Mouse (Mus musculus) embryonic facial prominence, embryonic 13.5 days (tissue): ENCODE data around the gene Ppip5k1. TPM values are rescaled to one million over a fixed set of nuclear protein-coding genes. Genes with fewer than 3 reads are reported as not detected.

Source experiments
- ATAC-seq: fragments of 200-750 bp; cut with Nextera tagmentation; 2 replicates; pipeline ENCODE4 v1.8.0; 2017; ENCODE audit warnings: low read depth; ENCODE audit not compliant: insufficient number of reproducible peaks, insufficient read depth, low FRiP score, low TSS enrichment
- H3K27ac ChIP-seq: fragments of 300-500 bp; sonication (generic); 2 replicates; pipeline ENCODE4 v1.5.1; 2015; ENCODE audit warnings: moderate library complexity, mild to moderate bottlenecking, inconsistent platforms
- H3K27me3 ChIP-seq: fragments of 300-500 bp; sonication (generic); 2 replicates; pipeline ENCODE4 v1.6.1; 2015; ENCODE audit warnings: mild to moderate bottlenecking, inconsistent platforms
- H3K36me3 ChIP-seq: fragments of 300-500 bp; sonication (generic); 2 replicates; pipeline ENCODE4 v1.6.1; 2015; ENCODE audit warnings: mild to moderate bottlenecking, inconsistent platforms
- H3K4me1 ChIP-seq: fragments of 300-500 bp; sonication (generic); 2 replicates; pipeline ENCODE4 v1.6.1; 2015; ENCODE audit warnings: inconsistent platforms
- H3K4me2 ChIP-seq: fragments of 300-500 bp; sonication (generic); 2 replicates; pipeline ENCODE4 v1.6.1; 2015; ENCODE audit warnings: moderate library complexity, mild to moderate bottlenecking, inconsistent platforms
- H3K4me3 ChIP-seq: fragments of 300-500 bp; sonication (generic); 2 replicates; pipeline ENCODE4 v1.5.1; 2015; ENCODE audit warnings: mild to moderate bottlenecking, inconsistent platforms
- H3K9ac ChIP-seq: fragments of 300-500 bp; sonication (generic); 2 replicates; pipeline ENCODE4 v1.6.1; 2015; ENCODE audit warnings: mild to moderate bottlenecking, inconsistent platforms
- H3K9me3 ChIP-seq: fragments of 300-500 bp; sonication (generic); 2 replicates; pipeline ENCODE4 v1.6.1; 2016; ENCODE audit warnings: inconsistent platforms
- WGBS: fragments of 180-500 bp; shearing (Covaris S2); methylation state at CpG from one replicate; pipeline ENCODE4 v1.1.7; 2015; ENCODE audit warnings: mixed read lengths; 5-methylcytosine and 5-hydroxymethylcytosine counted together
- polyA plus RNA-seq: library from polyadenylated mRNA; unstranded; fragments of >200 nt; fragmentation: Nextera tagmentation; extraction: Ambion mirVana; gene quantifications from 2 replicates; pipeline ENCODE4 v1.2.1, GENCODE M21; 2015

The Ppip5k1 gene
- polyA plus RNA-seq, 1 experiment from 2014 or later: 8.4 TPM

DNA sequence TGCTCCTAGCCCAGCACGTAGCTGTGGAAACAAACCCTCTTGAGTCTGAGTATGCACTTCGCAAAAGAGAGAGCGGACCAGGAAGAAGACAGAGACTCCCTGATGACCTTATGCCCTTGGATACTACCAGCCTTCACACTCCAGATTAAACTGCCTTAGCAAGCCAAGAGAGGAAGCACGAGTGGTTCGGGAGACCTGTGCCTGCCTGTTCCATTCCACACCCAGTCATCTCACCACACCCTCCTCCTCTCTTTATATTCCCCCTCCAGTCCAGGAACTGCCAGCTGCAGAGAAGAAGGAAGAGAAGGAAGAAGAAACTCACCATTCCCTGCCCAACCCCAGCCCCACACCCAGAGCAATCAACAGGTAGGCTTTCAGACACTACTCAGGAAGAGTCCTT lies 2.3 kb upstream of the Ppip5k1 start, which contains the start of gene Ckmt1:
Ckmt1 (plus strand) TSS at position 221 of the 400 bp plus-strand sequence.
- Histone ChIP-seq H3K4me1 (peaks cover 25% of the 10 kb centered on the region), H3K9me3 (no peaks in the 10 kb centered on the region), H3K4me2 (peak within 1 kb of the TSS; percentile 58), H3K27ac (no peak within 1 kb of the TSS), H3K9ac (0 out of 2 replicates have a peak within 1 kb of the TSS, but pooled peaks have one; percentile 33), H3K4me3 (peak within 1 kb of the TSS; percentile 37), H3K36me3 (no peaks in the 10 kb centered on the region), H3K27me3 (no peaks in the 10 kb centered on the region)
- 58% methylated on average over 5 of the region's 5 CpGs for WGBS
- ATAC-seq: no peak

DNA sequence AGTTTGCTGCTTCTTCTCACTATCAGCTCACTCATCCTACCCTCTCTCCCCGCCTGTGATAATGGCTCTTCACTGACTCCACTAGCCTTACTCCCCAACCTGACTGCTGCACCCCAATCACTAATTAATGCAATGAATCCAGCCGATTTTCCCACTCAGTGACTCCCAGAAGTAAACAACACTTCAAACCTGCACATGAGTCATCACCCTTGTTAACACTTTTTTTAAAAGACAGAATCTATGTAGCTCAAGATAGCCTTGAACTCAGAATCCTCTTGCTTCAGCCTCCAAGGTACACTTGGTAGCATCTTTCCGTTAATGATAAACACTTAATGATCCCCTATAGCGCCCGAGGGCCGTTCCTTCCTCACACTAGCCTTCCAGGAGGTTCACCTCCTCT lies 818 bp downstream of the Ppip5k1 start:
- no peak for ATAC-seq
- Histone ChIP-seq H3K36me3 (peaks cover 2% of the 10 kb centered on the region; the same call in 1 of the 2 replicates), H3K4me1 (peaks cover 25% of the 10 kb centered on the region), H3K9ac (peak overlapping the region; percentile 81), H3K4me2 (peak overlapping the region; percentile 83), H3K4me3 (peak overlapping the region; percentile 68), H3K9me3 (no peaks in the 10 kb centered on the region), H3K27ac (no peak overlapping the region), H3K27me3 (no peaks in the 10 kb centered on the region)
- 6% methylated on average over 6 of the region's 6 CpGs for WGBS

DNA sequence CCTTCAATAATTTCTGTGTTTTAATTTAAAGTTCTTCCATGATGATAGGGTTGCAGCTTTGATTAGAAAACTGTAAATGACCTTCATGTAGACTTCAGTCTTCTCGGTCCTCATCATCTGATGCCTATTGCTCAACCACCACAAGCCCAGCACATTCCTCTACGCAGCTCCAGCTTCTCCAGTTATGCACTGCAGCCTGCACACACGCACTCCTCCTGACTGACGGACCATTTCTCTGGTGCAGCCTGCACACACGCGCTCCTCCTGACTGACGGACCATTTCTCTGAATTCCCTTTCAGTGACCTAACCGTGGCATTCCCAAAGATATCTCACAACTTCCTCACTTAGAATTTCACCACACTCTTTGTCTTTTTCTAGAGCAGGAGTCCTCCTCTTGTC lies 2.0 kb downstream of the Ppip5k1 start:
- no peak overlapping the region for H3K27ac ChIP-seq
- WGBS: 73% methylated on average over 8 of the region's 8 CpGs
- H3K27me3 ChIP-seq: no peaks in the 10 kb centered on the region
- no peak overlapping the region for H3K4me2 ChIP-seq
- no peak overlapping the region for H3K4me3 ChIP-seq
- H3K9me3 ChIP-seq: no peaks in the 10 kb centered on the region
- H3K4me1 ChIP-seq: peaks cover 16% of the 10 kb centered on the region; the same call in 1 of the 2 replicates
- ATAC-seq: no peak
- H3K9ac ChIP-seq: no peak overlapping the region
- peaks cover 2% of the 10 kb centered on the region; the same call in 1 of the 2 replicates for H3K36me3 ChIP-seq

DNA sequence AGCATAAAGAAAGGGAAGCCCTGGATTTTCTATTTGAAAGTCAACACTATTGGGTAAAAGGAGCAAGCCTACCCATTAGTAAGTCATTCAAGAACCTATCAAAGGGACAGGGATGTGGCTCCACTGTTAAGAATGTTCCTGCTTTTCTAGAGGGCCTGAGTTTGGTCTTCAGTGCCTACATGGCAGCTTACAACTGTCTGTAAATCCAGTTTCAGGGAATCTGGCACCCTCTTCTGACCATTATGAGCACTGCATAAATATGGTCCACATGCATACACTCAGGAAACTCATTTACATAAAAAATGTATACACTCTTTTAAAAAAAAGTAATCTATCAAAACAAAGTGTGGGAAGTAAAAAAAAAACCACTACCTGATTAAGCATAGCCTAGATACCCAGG lies 16.1 kb downstream of the Ppip5k1 start:
- H3K4me3 ChIP-seq: no peak overlapping the region
- no peaks in the 10 kb centered on the region for H3K4me1 ChIP-seq
- no peaks in the 10 kb centered on the region for H3K27me3 ChIP-seq
- H3K36me3 ChIP-seq: peaks cover 9% of the 10 kb centered on the region
- 0 out of 2 replicates have a peak, but pooled peaks cover 3% of the 10 kb centered on the region for H3K9me3 ChIP-seq
- ATAC-seq: no peak
- H3K4me2 ChIP-seq: no peak overlapping the region
- no peak overlapping the region for H3K9ac ChIP-seq
- no peak overlapping the region for H3K27ac ChIP-seq

DNA sequence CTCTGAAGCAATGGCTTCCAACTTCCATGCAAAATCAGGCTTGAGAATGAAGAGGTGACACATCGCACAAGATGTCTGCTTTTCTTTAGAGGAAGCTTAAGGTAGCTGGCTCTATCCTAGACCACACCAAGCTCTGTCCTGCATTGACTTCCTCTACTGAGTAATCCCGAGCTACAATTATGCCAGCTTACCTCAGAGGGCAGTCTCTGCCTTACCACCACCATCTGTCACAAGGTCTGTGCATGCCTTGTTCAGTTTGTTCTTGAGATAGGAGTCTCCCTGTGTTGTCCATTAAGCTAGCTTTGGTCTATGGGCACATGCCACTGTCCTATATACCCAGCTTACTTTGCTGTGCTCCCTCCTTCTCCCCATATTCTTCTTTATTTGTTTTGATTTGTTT lies 25.7 kb downstream of the Ppip5k1 start:
- H3K36me3 ChIP-seq: no peaks in the 10 kb centered on the region
- no peaks in the 10 kb centered on the region for H3K9me3 ChIP-seq
- no peaks in the 10 kb centered on the region for H3K4me1 ChIP-seq
- H3K9ac ChIP-seq: no peak overlapping the region
- no peak for ATAC-seq
- H3K27me3 ChIP-seq: no peaks in the 10 kb centered on the region
- no peak overlapping the region for H3K27ac ChIP-seq
- H3K4me3 ChIP-seq: no peak overlapping the region
- no peak overlapping the region for H3K4me2 ChIP-seq
- WGBS: 92% methylated on average over 2 of the region's 2 CpGs

DNA sequence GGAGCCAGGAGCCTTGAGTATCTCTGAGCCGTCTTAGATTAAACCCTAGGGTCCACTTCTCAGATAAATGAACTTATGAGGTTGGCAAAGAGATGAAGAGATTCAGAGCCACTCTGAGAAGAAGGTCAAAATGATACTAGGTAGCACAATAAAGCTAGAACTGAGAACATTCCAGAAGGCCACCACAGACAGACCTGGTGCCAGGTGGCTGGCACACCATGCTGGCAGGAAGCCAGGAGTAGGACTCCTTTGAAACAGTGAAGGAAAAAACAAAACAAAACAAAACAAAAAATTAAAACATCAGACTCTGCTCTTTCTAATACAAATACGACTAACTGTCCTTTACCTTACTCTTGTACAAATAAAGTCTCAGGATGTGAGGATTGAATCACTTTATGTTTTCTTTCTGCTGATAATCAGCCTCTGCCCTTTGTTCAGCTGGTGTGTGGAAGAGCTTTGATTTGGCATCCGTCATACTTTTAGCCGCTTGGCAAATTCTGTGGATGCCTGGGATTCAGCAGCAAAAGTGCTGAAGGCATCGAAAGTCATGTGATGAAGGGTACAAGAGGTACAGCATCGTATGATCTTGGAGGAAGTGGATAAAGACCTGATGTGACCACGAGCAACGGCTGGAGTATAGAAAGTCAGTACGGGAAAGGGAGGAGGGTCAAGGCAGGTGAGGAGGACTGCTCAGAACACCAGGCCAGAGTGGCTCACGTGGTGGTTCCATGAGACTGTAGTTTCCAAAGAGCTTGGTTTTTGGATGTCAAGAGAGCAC lies 31.3 kb downstream of the Ppip5k1 start:
- Histone ChIP-seq H3K4me1 (no peaks in the 10 kb centered on the region), H3K36me3 (peaks cover 3% of the 10 kb centered on the region; the same call in 1 of the 2 replicates), H3K4me3 (no peak overlapping the region), H3K9me3 (no peaks in the 10 kb centered on the region), H3K4me2 (no peak overlapping the region), H3K27me3 (no peaks in the 10 kb centered on the region), H3K9ac (no peak overlapping the region), H3K27ac (no peak overlapping the region)
- WGBS: 80% methylated on average over 10 of the region's 10 CpGs
- ATAC-seq: no peak

DNA sequence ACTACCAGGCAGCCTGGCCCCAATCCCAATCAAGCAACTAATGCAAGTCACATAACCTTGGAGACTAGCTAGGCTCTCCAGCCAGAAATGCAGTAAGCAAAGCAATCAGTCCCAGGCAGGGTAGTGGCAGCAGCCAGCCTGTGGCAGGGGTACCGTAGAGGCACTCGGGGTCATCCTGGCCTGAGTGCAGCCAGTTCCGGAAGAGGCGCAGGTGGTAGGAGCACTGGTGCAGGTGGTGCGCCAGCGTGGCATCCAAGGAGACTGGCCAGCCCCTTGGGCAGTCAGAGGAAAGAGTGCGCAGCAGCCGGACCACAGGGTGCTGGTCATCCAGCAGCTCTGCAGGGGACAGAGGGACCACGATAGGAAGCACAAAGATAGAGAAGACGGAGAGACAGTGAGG lies 32.2 kb downstream of the Ppip5k1 start:
- H3K4me1 ChIP-seq: no peaks in the 10 kb centered on the region
- peaks cover 3% of the 10 kb centered on the region; the same call in 1 of the 2 replicates for H3K36me3 ChIP-seq
- ATAC-seq: no peak
- H3K4me3 ChIP-seq: no peak overlapping the region
- H3K9me3 ChIP-seq: no peaks in the 10 kb centered on the region
- no peak overlapping the region for H3K27ac ChIP-seq
- H3K27me3 ChIP-seq: no peaks in the 10 kb centered on the region
- no peak overlapping the region for H3K9ac ChIP-seq
- no peak overlapping the region for H3K4me2 ChIP-seq
- 89% methylated on average over 10 of the region's 10 CpGs for WGBS

DNA sequence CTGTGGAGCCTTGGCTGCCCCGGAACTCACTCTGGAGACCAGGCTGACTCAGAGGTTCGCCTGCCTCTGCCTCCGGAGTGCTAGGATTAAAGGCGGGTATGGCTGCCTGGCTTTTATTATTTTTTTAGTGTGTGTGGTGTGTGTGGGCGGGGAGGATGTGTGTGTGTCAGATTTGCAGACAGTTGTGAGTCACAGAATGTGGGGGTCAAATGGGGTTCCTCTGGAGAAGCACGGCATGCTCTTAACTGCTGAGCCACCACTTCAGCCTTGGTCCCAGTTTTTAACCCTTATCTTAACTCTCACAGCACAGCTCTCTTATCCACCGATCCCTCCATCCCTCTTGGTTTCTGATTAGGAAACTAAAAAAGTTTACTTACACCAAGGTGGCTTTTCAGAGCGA lies 38.9 kb downstream of the Ppip5k1 start:
- Histone ChIP-seq H3K9ac (no peak overlapping the region), H3K4me2 (no peak overlapping the region), H3K9me3 (no peaks in the 10 kb centered on the region), H3K27ac (no peak overlapping the region), H3K36me3 (peaks cover 7% of the 10 kb centered on the region; the same call in 1 of the 2 replicates), H3K27me3 (no peaks in the 10 kb centered on the region), H3K4me3 (no peak overlapping the region), H3K4me1 (no peaks in the 10 kb centered on the region)
- WGBS: 77% methylated on average over 8 of the region's 8 CpGs
- ATAC-seq: no peak

DNA sequence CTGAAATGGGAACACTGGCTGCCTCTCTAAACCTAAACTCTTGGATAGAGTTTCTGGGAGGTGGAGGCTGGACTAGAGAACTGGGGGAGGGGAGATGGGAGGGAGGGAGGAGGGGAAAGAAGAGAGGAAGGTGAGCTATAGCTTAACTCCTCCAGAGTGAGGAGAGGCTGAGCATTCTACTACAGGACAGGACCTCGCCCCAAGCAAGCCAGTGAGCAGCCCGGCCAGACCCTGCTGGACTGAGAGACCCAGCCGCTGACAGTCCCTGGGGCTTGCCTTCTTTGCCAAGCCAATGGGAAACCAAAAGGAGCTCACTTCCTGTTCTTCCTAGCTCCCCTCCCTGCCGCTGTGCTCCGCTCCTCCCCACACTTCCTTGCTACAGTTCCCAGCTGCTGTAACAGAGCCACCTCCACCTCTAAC lies 46.2 kb downstream of the Ppip5k1 start:
- no peak for ATAC-seq

DNA sequence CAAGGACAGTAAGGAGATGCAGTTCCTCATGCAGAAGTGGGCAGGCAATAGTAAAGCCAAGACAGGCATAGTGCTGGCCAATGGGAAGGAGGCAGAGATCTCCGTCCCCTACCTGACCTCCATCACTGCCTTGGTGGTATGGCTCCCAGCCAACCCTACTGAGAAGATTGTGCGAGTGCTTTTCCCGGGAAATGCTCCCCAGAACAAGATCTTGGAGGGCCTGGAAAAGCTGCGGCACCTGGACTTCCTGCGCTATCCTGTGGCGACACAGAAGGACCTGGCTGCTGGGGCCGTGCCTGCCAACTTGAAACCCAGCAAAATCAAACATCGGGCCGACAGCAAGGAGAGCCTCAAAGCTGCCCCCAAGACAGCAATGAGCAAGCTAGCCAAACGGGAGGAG lies 55.2 kb downstream of the Ppip5k1 start:
- Histone ChIP-seq H3K9me3 (no peaks in the 10 kb centered on the region), H3K27ac (no peak overlapping the region), H3K27me3 (peaks cover 49% of the 10 kb centered on the region), H3K36me3 (peaks cover 39% of the 10 kb centered on the region), H3K4me2 (no peak overlapping the region), H3K4me3 (no peak overlapping the region), H3K9ac (no peak overlapping the region), H3K4me1 (peaks cover 29% of the 10 kb centered on the region)
- 87% methylated on average over 10 of the region's 10 CpGs for WGBS
- ATAC-seq: no peak

More for the DNA sequence above, 46.2 kb downstream of the Ppip5k1 start:
- no peaks in the 10 kb centered on the region for H3K9me3 ChIP-seq
- 20% methylated on average over 5 of the region's 5 CpGs for WGBS
- peaks cover 35% of the 10 kb centered on the region for H3K36me3 ChIP-seq
- peak overlapping the region; percentile 45 for H3K4me2 ChIP-seq
- H3K27me3 ChIP-seq: peaks cover 7% of the 10 kb centered on the region; the same call in 1 of the 2 replicates
- 0 out of 2 replicates have a peak overlapping the region, but pooled peaks have one; percentile 21 for H3K9ac ChIP-seq
- H3K4me3 ChIP-seq: no peak overlapping the region
- no peak overlapping the region; the same call in 1 of the 2 replicates for H3K27ac ChIP-seq
- peaks cover 10% of the 10 kb centered on the region for H3K4me1 ChIP-seq

DNA sequence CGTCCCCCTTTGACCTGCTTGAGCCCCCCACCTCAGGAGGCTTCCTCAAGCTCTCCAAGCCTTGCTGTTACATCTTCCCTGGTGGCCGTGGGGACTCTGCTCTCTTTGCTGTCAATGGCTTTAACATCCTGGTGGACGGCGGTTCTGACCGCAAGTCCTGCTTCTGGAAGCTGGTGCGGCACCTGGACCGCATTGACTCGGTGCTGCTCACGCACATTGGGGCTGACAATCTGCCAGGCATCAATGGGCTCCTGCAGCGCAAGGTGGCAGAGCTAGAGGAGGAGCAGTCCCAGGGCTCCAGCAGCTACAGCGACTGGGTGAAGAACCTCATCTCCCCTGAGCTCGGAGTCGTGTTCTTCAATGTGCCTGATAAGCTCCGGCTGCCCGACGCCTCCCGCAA lies 55.7 kb downstream of the Ppip5k1 start:
- H3K4me3 ChIP-seq: no peak overlapping the region
- H3K27ac ChIP-seq: no peak overlapping the region
- H3K9ac ChIP-seq: no peak overlapping the region
- no peaks in the 10 kb centered on the region for H3K9me3 ChIP-seq
- no peak for ATAC-seq
- peaks cover 49% of the 10 kb centered on the region for H3K27me3 ChIP-seq
- WGBS: 90% methylated on average over 17 of the region's 17 CpGs
- H3K4me2 ChIP-seq: no peak overlapping the region
- H3K36me3 ChIP-seq: peaks cover 34% of the 10 kb centered on the region
- H3K4me1 ChIP-seq: peaks cover 34% of the 10 kb centered on the region

DNA sequence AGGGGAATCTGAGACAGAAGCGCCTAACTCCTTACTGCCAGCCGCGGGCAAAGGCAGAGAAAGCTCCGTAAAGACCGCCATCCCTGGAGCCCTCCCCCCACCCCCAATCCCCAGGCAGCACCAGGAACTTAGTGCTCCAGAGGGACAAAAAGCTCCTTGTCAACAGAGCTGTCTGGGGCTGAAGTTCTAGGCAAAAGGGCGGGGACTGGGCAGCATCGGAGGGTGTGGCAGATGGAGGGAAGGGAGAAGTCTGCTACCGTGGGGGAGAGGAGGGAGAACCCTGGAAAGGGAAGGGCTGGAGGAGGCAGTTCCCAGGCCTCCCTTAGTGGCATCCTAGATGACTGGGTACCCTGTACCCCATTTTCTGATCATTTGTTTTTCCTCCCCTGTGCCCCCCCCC lies 57.1 kb downstream of the Ppip5k1 start:
- Histone ChIP-seq H3K27me3 (peaks cover 49% of the 10 kb centered on the region), H3K4me2 (peak overlapping the region; percentile 34), H3K9ac (no peak overlapping the region)

More for the DNA sequence above, 57.1 kb downstream of the Ppip5k1 start:
- Histone ChIP-seq H3K4me1 (peaks cover 41% of the 10 kb centered on the region), H3K36me3 (peaks cover 26% of the 10 kb centered on the region), H3K9me3 (no peaks in the 10 kb centered on the region), H3K4me3 (no peak overlapping the region), H3K27ac (no peak overlapping the region)
- ATAC-seq: no peak
- 2% methylated on average over 8 of the region's 8 CpGs for WGBS
